Mouse (Mus musculus): Measurements from ENCODE around the gene Tmed2.

- TF ChIP-seq CTCF (IDR thresholded peaks at IDR 0.05; ENCODE audit: borderline replicate concordance, insufficient read depth, low read depth, low read length) (no peak), POLR2A (IDR thresholded peaks at IDR 0.05; ENCODE audit: borderline replicate concordance, insufficient read depth, low read length) (no peak)
Measured at GRCm38 (mm10) chr5:124521588-124521987, 18.9 kb upstream of the Tmed2 start.

Data from cerebellum, adult 2 months (tissue).